Mouse (Mus musculus) T-helper 2 cell (primary cell): Measurements from ENCODE around the gene Kif17.

ENCODE experiments used
- in situ Hi-C: fragments of 300-600 bp; cut with MboI, MseI; formaldehyde crosslinking; loops from one replicate; pipeline ENCODE4 v1.15.1; 2025; ENCODE audit warnings: high pct_unique_total_duplicates

Kif17 gene

DNA sequence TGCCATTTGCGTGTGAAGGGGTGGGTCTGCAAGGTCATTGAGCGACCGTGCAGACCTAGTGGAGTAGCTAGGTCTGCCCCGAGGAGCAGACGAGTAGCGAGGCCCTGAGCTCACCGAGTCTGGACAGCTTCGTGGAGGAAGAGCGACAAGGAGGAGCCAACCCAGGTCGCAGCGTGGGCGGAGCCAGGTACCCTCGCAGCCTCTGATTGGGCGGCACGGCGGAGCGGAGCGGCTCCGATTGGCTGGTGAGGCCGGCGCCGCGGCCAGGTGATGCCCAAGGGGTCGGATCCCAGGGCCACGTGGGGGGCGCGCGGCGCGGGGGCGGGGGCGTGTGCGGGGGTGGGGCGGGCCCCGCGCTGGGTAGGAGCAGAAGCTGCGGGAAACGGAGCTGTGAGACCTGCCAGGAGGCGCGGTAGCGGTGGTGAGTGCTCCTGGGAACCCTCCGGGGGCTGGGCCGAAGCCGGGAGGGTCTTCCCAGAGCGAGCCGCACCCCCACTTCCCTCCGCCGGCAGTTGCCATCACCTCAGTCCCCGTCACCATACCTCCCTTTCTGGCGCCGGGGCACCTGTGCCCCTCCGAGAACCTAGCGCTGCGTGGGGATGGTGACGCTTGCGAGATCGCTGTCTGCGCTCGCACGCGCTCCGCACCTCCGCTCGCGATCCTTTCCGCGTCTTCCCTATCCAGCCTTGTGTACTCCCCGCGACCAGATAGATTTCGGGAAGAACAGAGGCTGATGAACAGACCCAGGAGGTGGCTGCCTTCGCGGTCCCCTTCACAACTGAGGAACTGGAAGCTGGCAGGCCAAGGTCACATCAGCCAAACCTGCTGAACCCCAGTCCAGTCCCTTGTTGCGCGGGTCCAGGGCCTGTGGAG, at the start of gene Kif17, which contains the start of gene Sh2d5:
Gene Kif17, plus strand, starts transcription at position 348 of the 873 bp plus-strand sequence.
Gene Sh2d5, plus strand, starts transcription at position 316 of the 873 bp plus-strand sequence.
- in situ Hi-C loops = loop anchor here (10.0 kb wide), 1 partner anchor 1344 kb away; no protein-coding TSS in a partner anchor

DNA sequence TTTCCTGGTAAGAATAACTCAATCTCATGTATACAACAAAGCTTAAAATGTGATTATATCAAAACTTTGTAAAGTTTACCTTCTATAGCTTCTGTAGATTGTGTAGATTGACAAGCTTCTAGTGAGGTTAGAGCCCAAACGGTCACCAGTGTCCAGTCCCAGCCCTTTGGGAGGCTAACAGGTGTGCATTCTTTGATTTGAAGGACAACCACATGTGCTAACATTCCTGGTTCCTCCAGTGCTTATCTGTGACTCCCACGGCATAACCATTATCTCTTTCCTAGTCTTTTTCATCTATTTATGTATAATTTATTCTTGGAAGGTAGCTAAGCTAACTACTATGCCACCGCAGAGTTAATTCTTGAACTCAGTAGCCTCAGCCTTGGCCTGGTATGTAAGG, 49.5 kb upstream of the Kif17 start:
- in situ Hi-C loops = loop anchor here (25.0 kb wide), 1 partner anchor 838 kb away; the partner anchor contains the start of gene Cdc42

DNA sequence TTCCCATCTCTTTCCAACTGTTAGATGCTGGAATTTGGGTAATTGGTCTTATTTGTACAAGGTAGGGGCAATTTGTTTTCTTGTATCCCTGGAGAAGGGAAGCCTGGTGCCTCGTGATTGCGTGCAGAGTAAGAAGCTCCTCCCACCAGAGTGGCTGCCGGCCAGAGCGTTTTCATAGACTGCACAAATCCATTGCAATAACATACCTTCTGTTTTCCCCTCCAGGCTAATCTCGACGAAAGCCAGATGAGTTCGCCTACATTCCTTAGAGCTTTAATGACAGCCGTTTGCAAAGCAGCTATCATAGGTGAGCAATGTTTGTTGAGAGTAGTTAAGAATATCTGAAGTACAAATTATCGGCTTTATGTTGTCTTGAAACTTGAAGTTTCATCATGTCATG, 48.5 kb upstream of the Kif17 start:
- in situ Hi-C loops = loop anchor here (25.0 kb wide), 1 partner anchor 839 kb away; the partner anchor contains the start of gene Cdc42

DNA sequence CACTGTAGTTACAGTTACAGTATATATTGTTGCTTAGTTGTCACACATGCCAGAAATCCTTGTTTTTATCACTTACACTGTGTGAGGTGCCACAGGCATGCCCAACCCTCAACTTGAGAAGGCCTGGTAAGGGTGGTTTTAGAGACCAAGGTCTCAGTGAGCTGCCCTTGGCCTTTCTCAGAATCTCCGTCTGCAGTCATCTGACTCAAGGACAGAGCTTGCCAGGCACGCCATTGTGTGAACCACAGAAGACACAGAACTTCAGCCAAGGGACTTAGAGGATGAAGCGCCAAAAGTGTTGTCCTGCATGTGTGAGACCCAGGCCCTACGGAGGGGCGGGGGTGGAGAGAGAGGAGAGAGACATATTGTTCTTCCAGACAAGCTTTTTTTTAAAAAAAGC, 40.1 kb upstream of the Kif17 start:
- in situ Hi-C loops = loop anchor here (10.0 to 25.0 kb wide), 3 partner anchors 355 to 1125 kb away; partner anchors contain the start of gene Cdc42

DNA sequence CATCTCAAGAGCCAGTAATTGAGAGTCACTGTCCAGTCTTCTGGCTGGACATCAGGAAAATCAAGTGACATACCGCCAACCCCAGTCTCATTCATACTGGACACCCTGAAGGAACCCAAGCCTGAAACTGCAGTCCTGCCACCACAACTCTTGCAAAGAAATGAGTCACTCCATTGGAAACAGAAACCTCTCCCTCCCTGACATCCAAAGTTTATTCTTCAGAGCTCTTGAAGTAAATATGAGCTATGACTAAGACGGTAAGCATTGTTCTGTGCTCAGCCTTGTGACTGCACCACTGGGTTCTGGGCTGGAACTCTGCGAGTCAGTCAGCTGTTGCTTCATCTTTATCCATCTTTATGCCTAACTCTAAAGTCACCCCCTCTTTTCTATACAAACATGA, 36.4 kb upstream of the Kif17 start:
- in situ Hi-C loops = loop anchor here (10.0 to 25.0 kb wide), 3 partner anchors 359 to 1121 kb away; partner anchors contain the start of gene Cdc42

DNA sequence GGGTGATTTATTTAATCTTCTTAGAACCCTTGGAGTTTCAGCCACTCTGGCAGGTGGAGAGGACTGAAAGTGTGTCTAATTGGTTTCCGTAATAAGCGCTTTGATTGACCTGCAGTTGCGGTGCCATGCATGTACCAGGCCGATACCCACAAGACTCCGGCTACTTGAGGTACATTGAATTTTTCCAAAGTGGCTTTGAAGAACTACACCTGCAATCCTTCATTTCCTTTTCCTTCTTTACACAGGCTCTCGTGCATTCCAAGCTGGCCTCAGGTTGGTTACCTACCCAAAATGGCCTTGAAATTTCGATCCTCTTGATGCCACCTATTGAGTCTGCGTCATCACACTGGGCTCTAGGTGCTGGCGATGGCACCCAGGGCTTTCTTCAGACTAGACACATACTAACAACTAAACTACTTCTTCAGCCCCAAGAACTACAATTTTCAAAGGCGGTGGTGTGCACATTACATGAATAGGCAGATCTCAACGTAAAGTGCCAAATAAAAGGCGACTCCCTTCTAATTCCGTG, 34.5 kb upstream of the Kif17 start:
- in situ Hi-C loops = loop anchor here (10.0 to 25.0 kb wide), 3 partner anchors 361 to 1119 kb away; partner anchors contain the start of gene Cdc42

DNA sequence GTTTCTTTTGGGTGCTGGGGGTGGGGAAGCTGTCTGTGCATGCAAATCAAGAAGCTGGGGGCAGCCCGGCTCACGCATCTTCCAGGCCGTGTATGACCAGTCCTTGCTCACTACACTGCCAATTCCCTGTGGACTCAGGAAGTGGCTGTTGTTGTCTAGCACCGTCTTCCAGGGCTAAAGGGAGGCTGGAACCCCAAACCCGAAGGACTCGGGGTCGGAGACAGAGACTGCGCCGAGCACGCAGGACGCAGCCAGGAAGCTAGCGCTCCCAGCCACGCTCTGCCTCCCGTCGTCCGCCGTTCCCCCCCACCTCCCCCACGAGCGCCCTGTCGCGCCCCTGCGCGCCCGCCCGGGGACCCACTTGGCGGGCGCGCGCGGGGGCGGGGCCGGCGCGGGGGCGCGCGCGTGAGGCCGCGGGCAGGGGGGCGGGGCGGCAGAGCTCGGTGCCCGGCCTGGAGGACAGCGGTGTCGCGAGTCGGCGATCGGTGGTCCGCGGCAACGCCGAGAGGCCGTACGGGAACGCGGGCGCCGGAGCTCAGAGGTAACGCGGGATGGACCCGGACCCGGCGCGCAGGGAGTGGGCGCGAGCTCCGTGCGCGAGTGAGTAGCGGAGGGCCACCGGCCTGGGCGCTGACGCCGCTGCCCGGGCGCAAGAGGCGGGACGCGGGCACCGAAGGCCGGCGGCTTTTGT, 33.9 kb upstream of the Kif17 start, which contains the start of gene Hp1bp3:
Gene Hp1bp3, plus strand, starts transcription at position 97 of the 691 bp plus-strand sequence.
- in situ Hi-C loops = loop anchor here (10.0 to 25.0 kb wide), 3 partner anchors 362 to 1118 kb away; partner anchors contain the start of gene Cdc42

DNA sequence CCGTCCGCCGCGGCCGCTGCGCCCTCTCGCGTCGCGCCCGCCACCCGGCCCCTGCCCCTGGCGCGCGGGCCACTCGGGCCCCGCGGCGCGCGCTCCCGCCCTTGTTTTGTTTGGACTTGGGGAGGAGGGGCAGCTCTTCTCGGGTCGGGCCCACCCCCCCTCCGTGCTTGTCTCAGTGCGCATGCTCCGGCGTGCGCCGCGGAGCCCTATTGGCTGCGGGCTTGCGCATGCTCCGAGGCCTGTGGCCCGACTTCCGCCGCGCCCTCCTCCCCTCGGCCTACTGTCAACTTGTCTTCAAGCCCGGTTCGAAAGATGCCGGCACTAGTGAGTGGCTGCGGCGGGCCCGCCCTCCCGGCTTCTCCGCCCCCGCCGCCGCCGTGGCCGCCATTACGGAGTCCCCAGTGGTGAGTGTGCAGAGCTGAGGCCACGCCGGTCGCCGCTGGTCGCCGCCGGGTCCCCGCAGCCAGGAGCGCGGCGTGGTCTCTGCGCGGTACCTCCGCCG, 33.3 kb upstream of the Kif17 start:
- in situ Hi-C loops = loop anchor here (10.0 to 25.0 kb wide), 3 partner anchors 362 to 1118 kb away; partner anchors contain the start of gene Cdc42

DNA sequence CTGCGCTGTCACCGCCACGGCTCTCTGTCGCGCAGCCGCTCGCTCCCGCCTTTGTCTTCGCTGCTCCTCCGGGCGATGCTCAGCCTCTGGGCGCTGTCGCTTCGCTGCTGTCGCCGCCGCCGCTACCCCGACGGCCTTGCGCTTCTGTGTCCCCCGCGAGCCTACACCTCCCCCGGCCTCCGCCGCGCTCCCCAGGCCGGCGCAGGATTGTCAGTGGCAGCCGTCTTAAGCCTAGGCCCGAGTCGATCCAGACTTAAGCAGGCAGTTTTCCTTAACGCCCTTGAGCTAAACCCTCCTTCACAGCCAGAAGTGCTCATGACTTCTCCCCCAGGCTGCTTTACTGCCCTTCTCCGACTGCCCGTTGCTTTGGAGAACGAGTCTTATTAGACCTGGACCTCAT, 32.8 kb upstream of the Kif17 start:
- in situ Hi-C loops = loop anchor here (10.0 to 25.0 kb wide), 3 partner anchors 363 to 1117 kb away; partner anchors contain the start of gene Cdc42

DNA sequence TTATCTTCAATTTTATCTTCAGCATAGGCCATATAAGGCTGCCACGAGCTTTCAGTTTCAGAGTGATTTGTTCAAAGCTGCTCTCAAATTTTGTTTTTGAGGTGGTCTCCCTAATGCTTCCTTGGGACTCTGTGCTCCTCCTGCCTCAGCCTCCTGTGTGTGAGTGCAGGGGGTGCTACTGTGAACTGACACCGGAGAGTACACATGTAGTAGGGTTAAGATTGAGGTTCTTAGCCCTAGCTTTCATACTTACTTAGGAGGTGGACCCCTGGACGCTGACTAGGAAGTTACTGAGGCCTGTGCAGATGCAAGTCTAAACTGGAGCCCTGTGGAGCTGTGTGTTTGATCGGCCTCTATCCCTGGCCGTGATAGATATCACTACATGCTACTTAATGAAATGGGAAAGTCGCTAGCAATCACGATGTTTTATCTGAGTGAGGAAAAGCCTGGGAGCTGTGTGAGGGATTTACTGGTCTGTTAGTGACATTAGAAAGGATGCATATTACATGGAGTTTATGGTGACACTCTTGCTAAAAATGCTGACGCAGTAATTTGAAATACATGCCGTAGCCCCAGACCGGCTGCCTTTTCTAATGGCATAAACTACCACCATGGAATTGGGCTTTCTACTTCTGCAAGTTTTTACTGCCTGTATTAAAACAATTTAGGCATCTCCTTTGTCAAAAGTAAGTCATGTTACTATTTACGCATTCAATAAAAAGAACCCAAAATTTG, 32.1 kb upstream of the Kif17 start:
- in situ Hi-C loops = loop anchor here (10.0 to 25.0 kb wide), 3 partner anchors 363 to 1117 kb away; partner anchors contain the start of gene Cdc42

DNA sequence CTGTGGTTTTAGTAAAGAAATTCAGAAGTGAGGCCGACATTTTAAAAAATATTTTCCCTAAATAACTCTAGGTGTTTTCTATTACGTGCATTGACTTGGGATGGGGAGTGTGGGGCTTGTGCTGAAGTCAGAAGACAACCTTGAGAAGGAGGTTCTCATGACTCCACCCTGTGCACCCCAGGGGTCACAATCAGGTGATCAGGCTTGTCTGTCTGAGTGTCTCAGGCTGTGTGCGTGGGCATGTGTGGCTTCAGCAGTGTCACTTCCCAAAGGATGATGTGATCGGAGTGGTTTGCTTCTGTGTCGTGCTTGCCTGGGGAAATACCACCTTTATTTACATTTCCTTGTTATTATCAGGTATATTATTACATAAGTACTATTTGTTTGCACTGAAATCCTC, 30.9 kb upstream of the Kif17 start:
- in situ Hi-C loops = loop anchor here (10.0 to 25.0 kb wide), 3 partner anchors 365 to 1115 kb away; partner anchors contain the start of gene Cdc42

DNA sequence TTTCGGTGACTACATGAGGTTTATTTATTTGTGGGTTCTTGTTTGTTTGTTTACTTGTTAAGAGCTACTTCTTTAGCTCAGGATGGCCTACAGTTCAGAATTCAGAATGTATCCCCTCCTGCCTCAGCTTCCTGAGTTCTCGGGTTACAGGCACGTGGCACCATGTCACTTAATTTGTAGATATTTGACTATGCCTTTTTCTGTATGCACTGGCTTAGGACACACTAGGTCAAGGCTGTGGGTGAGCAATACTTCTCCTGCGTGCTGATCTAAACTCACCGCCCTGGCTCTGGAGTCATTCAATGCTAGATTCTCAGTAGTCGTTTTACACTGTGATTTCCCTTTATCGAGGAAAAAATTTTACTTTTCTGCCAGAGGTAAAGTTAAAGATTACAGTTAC, 29.5 kb upstream of the Kif17 start:
- in situ Hi-C loops = loop anchor here (25.0 kb wide), 1 partner anchor 858 kb away; the partner anchor contains the start of gene Cdc42

DNA sequence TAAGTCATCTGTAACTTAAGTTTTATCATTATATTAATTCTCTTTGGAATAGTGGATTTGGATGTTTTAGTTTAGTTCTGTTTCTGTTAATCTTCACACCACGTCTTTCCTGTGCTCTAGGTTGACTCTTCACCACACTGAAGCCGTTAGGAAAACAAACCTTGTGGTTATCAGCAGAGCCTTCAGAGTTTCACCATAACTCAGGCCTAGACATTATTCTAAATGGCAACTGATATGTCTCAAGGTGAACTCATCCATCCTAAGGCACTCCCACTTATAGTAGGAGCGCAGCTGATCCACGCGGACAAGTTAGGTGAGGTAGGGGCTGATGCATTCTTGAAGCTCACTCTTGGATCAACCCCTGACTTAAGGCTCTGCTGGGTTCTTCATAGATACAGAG, 28.8 kb upstream of the Kif17 start:
- in situ Hi-C loops = loop anchor here (25.0 kb wide), 1 partner anchor 859 kb away; the partner anchor contains the start of gene Cdc42

DNA sequence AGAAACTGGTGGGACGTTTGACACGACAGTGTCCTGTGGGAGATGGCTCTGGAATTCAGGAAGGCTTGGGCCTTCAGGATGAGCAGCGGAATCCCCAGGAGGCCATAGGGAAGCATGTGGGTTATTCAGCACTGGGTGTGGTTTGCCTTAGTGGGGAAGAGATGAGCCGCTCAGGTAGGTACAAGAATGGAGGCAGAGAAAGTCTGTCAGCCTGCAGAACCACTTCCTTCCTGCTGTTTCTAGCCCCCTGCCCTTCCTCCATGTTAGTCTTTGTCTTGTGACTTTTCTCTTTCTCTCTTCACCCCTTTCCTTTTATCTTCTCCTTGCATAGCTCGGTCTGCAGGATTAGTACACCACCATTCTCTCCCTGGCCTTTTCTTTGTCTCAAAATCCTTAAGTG, 27.8 kb upstream of the Kif17 start:
- in situ Hi-C loops = loop anchor here (25.0 kb wide), 1 partner anchor 860 kb away; the partner anchor contains the start of gene Cdc42

DNA sequence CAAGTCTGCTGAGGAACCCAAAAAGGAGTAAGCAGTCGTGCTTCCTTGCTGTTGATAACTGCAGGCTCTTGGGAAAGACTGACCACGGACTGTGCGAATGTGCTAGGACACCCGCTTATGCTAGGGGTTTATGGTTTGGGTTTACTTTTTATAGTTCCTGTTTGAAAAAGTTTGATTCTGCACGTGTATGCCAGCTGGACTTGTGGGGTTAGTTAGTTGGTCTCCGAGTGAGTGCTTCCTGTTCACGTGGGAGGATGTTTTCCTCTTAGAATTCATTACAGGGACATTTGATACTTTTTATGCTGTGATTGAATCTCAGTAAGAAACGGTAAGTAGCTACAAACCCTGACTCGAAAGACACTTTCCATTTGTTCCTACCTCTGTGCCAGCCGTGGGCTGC, 26.6 kb upstream of the Kif17 start:
- in situ Hi-C loops = loop anchor here (25.0 kb wide), 1 partner anchor 861 kb away; the partner anchor contains the start of gene Cdc42

DNA sequence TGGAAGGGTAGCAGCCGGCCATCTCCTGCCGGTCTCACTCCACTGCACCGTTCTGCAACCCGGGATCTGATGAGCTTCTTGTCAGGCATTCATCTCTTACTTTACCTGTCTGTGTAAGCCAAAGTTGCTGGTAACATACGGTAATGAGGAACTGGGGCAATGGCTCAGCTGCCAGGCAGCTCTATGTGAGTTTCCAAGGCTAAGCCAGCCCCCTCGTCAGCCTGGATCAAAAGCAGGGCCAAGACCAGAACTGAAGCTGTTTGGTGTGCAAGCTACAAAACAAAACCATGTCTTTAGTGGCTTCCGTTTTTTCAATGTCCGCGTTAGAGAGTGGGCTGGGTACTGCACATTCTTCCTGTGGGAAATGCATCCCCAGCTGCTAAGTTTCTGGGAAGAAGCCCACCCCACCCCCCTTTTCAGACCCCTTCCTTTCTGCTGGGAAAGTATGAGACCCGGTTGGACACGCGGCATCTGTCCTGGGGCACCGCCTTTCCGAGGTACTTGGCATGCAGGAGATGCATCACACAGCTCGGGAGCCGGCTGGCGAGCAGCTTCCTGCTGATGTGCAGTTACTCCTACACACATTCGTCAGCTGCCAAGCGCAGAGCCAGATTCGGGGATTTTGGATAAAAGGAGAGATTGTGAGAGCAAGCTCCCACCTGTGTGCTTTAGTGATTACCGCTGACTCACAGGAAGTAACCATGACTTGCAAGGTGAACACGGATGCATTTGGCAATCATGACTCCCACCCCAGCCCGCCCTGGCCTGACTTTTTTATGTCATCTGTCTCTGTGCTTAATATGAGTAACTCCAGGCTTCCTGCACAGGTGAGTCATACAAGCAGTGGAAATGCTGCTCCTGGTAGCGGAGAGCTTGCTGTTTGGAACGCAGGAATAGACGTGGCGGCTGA, 3.2 kb upstream of the Kif17 start:
- in situ Hi-C loops = no loop called here

DNA sequence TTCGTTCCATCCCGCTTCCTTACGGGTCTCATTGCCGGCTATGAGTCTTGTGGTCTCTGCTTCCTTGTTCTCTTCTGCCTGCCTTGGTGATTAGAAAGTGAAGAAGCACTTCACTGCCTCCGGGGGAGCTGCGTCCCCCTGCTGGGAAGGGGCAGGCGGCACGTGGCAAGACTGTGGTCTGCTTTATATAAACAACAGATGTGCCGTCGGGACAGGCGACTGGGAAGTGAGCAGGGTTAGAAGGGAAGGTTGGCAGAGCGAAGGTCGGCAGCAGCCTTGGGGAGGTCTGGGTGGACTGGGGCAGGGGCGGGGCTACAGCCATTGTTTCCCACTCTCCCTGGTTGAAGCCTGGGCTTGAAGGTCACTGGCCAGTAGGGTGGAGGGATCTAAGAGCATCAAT, 1.6 kb downstream of the Kif17 start:
- in situ Hi-C loops = loop anchor here (10.0 kb wide), 1 partner anchor 1343 kb away; no protein-coding TSS in a partner anchor

DNA sequence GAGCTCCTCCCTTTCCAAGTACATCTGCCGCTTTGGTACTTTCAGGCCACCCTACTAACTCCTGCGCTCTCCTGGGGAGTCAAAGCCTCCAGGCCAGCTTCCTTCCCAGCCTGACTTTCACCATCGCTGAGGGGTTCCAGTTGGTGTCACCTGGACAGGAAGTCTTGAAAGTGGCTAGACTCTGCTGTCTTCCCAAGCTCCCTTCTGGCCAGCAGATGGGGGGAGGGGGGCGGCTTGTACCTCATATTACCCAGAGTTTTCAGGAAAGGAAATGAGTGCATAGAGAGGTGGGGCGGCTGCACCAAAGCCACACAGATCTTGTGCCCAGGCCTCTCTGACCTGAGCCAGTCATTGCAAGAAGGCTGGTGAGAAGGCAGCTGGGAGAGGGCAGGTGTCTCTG, 2.0 kb downstream of the Kif17 start:
- in situ Hi-C loops = loop anchor here (10.0 kb wide), 1 partner anchor 1343 kb away; no protein-coding TSS in a partner anchor
